Mouse (Mus musculus): Measurements from ENCODE around the gene Fhl3. TPM values are rescaled to one million over a fixed set of nuclear protein-coding genes. Genes with fewer than 3 reads are reported as not detected.
A peak's percentile ranks its signal among the peaks of the same experiment; 100 is the strongest.

Fhl3 gene
- polyA plus RNA-seq, 1 experiment = 206 TPM

GRCm38 (mm10) chr4:124714545-124715481 lies 14.3 kb downstream of the Fhl3 start, which contains the start of gene Sf3a3:
Gene Sf3a3 (plus strand): TSS chr4:124714776.
- Histone ChIP-seq H3K79me3 (ENCODE audit: low read depth) (peaks cover 22% of the 10 kb centered on the region), H3K27me3 (ENCODE audit: control insufficient read depth, insufficient read depth, insufficient read length) (no peaks in the 10 kb centered on the region), H3K4me3 (ENCODE audit: insufficient read depth, poor library complexity, severe bottlenecking) (peak within 1 kb of the TSS; percentile 87), H3ac (ENCODE audit: control insufficient read depth, insufficient read length, low read depth) (peak within 1 kb of the TSS; percentile 75), H3K79me2 (ENCODE audit: control insufficient read depth, insufficient read depth) (peaks cover 36% of the 10 kb centered on the region), H3K36me3 (ENCODE audit: control insufficient read depth, insufficient read depth) (peaks cover 38% of the 10 kb centered on the region)
- no peak for TF ChIP-seq USF1 (IDR thresholded peaks at IDR 0.05; ENCODE audit: low read depth)
- TF ChIP-seq CEBPB (IDR thresholded peaks at IDR 0.05; ENCODE audit: low read depth) = no peak
- no peak for TF ChIP-seq MYOG (IDR thresholded peaks at IDR 0.05; ENCODE audit: control insufficient read depth, extremely low read depth, insufficient read length)
- TF ChIP-seq MAX (IDR thresholded peaks at IDR 0.05) = peak; percentile 65
- TF ChIP-seq CTCF (IDR thresholded peaks at IDR 0.05; ENCODE audit: control insufficient read depth, insufficient read depth, insufficient read length) = peak; percentile 84

GRCm38 (mm10) chr4:124719101-124719500 lies 18.6 kb downstream of the Fhl3 start:
- no peaks in the 10 kb centered on the region for H3K27me3 ChIP-seq (ENCODE audit: control insufficient read depth, insufficient read depth, insufficient read length)
- H3K36me3 ChIP-seq (ENCODE audit: control insufficient read depth, insufficient read depth) = peaks cover 70% of the 10 kb centered on the region
- no peak overlapping the region for H3ac ChIP-seq (ENCODE audit: control insufficient read depth, insufficient read length, low read depth)
- H3K4me3 ChIP-seq (ENCODE audit: insufficient read depth, poor library complexity, severe bottlenecking) = no peak overlapping the region
- peaks cover 22% of the 10 kb centered on the region for H3K79me3 ChIP-seq (ENCODE audit: low read depth)
- H3K79me2 ChIP-seq (ENCODE audit: control insufficient read depth, insufficient read depth) = peaks cover 36% of the 10 kb centered on the region
- no peak for TF ChIP-seq MYOD1 (IDR thresholded peaks at IDR 0.05; ENCODE audit: control insufficient read depth, insufficient read length, low read depth)
- no peak for TF ChIP-seq USF1 (IDR thresholded peaks at IDR 0.05; ENCODE audit: low read depth)
- no peak for TF ChIP-seq MYOG (IDR thresholded peaks at IDR 0.05; ENCODE audit: control insufficient read depth, extremely low read depth, insufficient read length)
- no peak for TF ChIP-seq CEBPB (IDR thresholded peaks at IDR 0.05; ENCODE audit: low read depth)
- TF ChIP-seq FOSL1 (IDR thresholded peaks at IDR 0.05; ENCODE audit: insufficient read depth, low read length, poor library complexity, severe bottlenecking) = no peak
- TF ChIP-seq CTCF (IDR thresholded peaks at IDR 0.05; ENCODE audit: control insufficient read depth, insufficient read depth, insufficient read length) = no peak
- no peak for TF ChIP-seq MAX (IDR thresholded peaks at IDR 0.05)

- Histone ChIP-seq H3K36me3 (ENCODE audit: control insufficient read depth, insufficient read depth) (peaks cover 93% of the 10 kb centered on the region), H3K79me3 (ENCODE audit: low read depth) (peaks cover 1% of the 10 kb centered on the region), H3K79me2 (ENCODE audit: control insufficient read depth, insufficient read depth) (no peaks in the 10 kb centered on the region), H3ac (ENCODE audit: control insufficient read depth, insufficient read length, low read depth) (no peak overlapping the region), H3K27me3 (ENCODE audit: control insufficient read depth, insufficient read depth, insufficient read length) (no peaks in the 10 kb centered on the region), H3K4me3 (ENCODE audit: insufficient read depth, poor library complexity, severe bottlenecking) (no peak overlapping the region)
- TF ChIP-seq MYOG (IDR thresholded peaks at IDR 0.05; ENCODE audit: control insufficient read depth, extremely low read depth, insufficient read length) (no peak), MYOD1 (IDR thresholded peaks at IDR 0.05; ENCODE audit: control insufficient read depth, insufficient read length, low read depth) (no peak), USF1 (IDR thresholded peaks at IDR 0.05; ENCODE audit: low read depth) (no peak), CTCF (IDR thresholded peaks at IDR 0.05; ENCODE audit: control insufficient read depth, insufficient read depth, insufficient read length) (no peak), MAX (IDR thresholded peaks at IDR 0.05) (no peak), FOSL1 (IDR thresholded peaks at IDR 0.05; ENCODE audit: insufficient read depth, low read length, poor library complexity, severe bottlenecking) (no peak), CEBPB (IDR thresholded peaks at IDR 0.05; ENCODE audit: low read depth) (no peak)
Measured at GRCm38 (mm10) chr4:124726121-124726520, 25.6 kb downstream of the Fhl3 start.

- no peaks in the 10 kb centered on the region for H3K79me3 ChIP-seq (ENCODE audit: low read depth)
- TF ChIP-seq USF1 (IDR thresholded peaks at IDR 0.05; ENCODE audit: low read depth) (no peak), FOSL1 (IDR thresholded peaks at IDR 0.05; ENCODE audit: insufficient read depth, low read length, poor library complexity, severe bottlenecking) (no peak), CEBPB (IDR thresholded peaks at IDR 0.05; ENCODE audit: low read depth) (no peak), MYOD1 (IDR thresholded peaks at IDR 0.05; ENCODE audit: control insufficient read depth, insufficient read length, low read depth) (no peak), MAX (IDR thresholded peaks at IDR 0.05) (no peak)
- H3ac ChIP-seq (ENCODE audit: control insufficient read depth, insufficient read length, low read depth) = no peak overlapping the region
- peaks cover 2% of the 10 kb centered on the region for H3K79me2 ChIP-seq (ENCODE audit: control insufficient read depth, insufficient read depth)
- H3K36me3 ChIP-seq (ENCODE audit: control insufficient read depth, insufficient read depth) = peaks cover 20% of the 10 kb centered on the region
- no peak overlapping the region for H3K4me3 ChIP-seq (ENCODE audit: insufficient read depth, poor library complexity, severe bottlenecking)
- no peaks in the 10 kb centered on the region for H3K27me3 ChIP-seq (ENCODE audit: control insufficient read depth, insufficient read depth, insufficient read length)
Measured at GRCm38 (mm10) chr4:124736952-124737351, 36.5 kb downstream of the Fhl3 start.

GRCm38 (mm10) chr4:124737486-124737885 lies 37.0 kb downstream of the Fhl3 start:
- TF ChIP-seq MYOD1 (IDR thresholded peaks at IDR 0.05; ENCODE audit: control insufficient read depth, insufficient read length, low read depth) = no peak
- TF ChIP-seq CEBPB (IDR thresholded peaks at IDR 0.05; ENCODE audit: low read depth) = no peak
- no peak for TF ChIP-seq MAX (IDR thresholded peaks at IDR 0.05)
- no peak for TF ChIP-seq CTCF (IDR thresholded peaks at IDR 0.05; ENCODE audit: control insufficient read depth, insufficient read depth, insufficient read length)
- TF ChIP-seq USF1 (IDR thresholded peaks at IDR 0.05; ENCODE audit: low read depth) = no peak
- TF ChIP-seq FOSL1 (IDR thresholded peaks at IDR 0.05; ENCODE audit: insufficient read depth, low read length, poor library complexity, severe bottlenecking) = no peak
- no peak for TF ChIP-seq MYOG (IDR thresholded peaks at IDR 0.05; ENCODE audit: control insufficient read depth, extremely low read depth, insufficient read length)
- Histone ChIP-seq H3K4me3 (ENCODE audit: insufficient read depth, poor library complexity, severe bottlenecking) (no peak overlapping the region), H3K79me2 (ENCODE audit: control insufficient read depth, insufficient read depth) (peaks cover 7% of the 10 kb centered on the region), H3K79me3 (ENCODE audit: low read depth) (no peaks in the 10 kb centered on the region), H3ac (ENCODE audit: control insufficient read depth, insufficient read length, low read depth) (no peak overlapping the region), H3K36me3 (ENCODE audit: control insufficient read depth, insufficient read depth) (peaks cover 14% of the 10 kb centered on the region), H3K27me3 (ENCODE audit: control insufficient read depth, insufficient read depth, insufficient read length) (no peaks in the 10 kb centered on the region)

Measured in C2C12 (cell line).